Mouse (Mus musculus): ENCODE results near the gene Vsir. TPM values are rescaled to one million over a fixed set of nuclear protein-coding genes. Genes with fewer than 3 reads are reported as not detected.
A peak's percentile ranks its signal among the peaks of the same experiment; 100 is the strongest.

Gene Vsir
- total and polyA plus RNA-seq, 3 experiments, result 14.9 to 28.1 (median 20.9) TPM

- Histone ChIP-seq H3K27me3 (ENCODE audit: control insufficient read depth, insufficient read depth, low read length) (no peaks in the 10 kb centered on the region), H3K36me3 (ENCODE audit: control insufficient read depth, insufficient read depth, low read length) (no peaks in the 10 kb centered on the region), H3K4me1 (ENCODE audit: control insufficient read depth, insufficient read depth, low read length) (no peaks in the 10 kb centered on the region; the same call in 1 of the 2 replicates), H3K27ac (no peak overlapping the region; the same call in 1 of the 2 replicates), H3K9ac (ENCODE audit: low read depth, low read length) (no peak overlapping the region), H3K79me2 (replicated peaks; ENCODE audit: control insufficient read depth, insufficient read depth, low read length) (no peaks in the 10 kb centered on the region), H3K4me3 (no peak overlapping the region)
- intact Hi-C loops (cut with DNase I), result no loop called here
- WGBS, result 70% methylated on average over 10 of the region's 10 CpGs
- TF ChIP-seq POLR2A (IDR thresholded peaks at IDR 0.05; ENCODE audit: insufficient read depth, low read depth, low read length) (no peak), CTCF (IDR thresholded peaks at IDR 0.05) (peak; percentile 55)
- no peak for DNase-seq
Observed at GRCm38 (mm10) chr10:60398051-60398814, 51.6 kb downstream of the Vsir start.

DNA sequence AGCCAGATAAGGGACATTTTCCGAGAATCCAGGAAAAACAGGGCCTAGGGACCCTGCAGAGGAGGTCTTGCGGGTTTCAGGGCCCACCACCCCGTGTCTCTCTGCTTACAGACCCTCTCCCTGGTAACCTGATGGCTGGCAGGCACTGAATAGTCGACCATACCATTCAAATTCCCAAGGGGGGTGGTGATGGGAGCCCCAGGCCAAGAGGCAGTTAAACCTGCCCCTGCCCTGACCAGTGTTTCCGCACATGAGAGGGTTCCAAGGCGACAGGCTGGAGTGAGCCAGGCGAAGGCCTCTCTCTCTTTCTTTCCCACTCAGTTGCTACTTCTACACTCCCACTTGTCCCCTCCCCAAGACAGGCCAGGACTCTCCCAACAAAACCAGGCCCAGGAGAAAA lies 52.8 kb downstream of the Vsir start, which contains the start of gene Gm17455:
TSS of gene Gm17455 (plus strand) at position 278 of the 400 bp plus-strand sequence.
- intact Hi-C loops (cut with DNase I), result no loop called here
- H3K4me1 ChIP-seq (ENCODE audit: control insufficient read depth, insufficient read depth, low read length), result no peaks in the 10 kb centered on the region; the same call in 1 of the 2 replicates
- H3K9ac ChIP-seq (ENCODE audit: low read depth, low read length), result no peak within 1 kb of the TSS
- 80% methylated on average over 7 of the region's 7 CpGs for WGBS
- DNase-seq, result no peak
- H3K27ac ChIP-seq, result no peak within 1 kb of the TSS
- TF ChIP-seq POLR2A (IDR thresholded peaks at IDR 0.05; ENCODE audit: insufficient read depth, low read depth, low read length) (no peak), CTCF (IDR thresholded peaks at IDR 0.05) (no peak), EP300 (IDR thresholded peaks at IDR 0.05; ENCODE audit: insufficient read depth, low read depth, low read length) (no peak)
- no peak within 1 kb of the TSS for H3K4me3 ChIP-seq
- H3K36me3 ChIP-seq (ENCODE audit: control insufficient read depth, insufficient read depth, low read length), result no peaks in the 10 kb centered on the region
- no peaks in the 10 kb centered on the region for H3K27me3 ChIP-seq (ENCODE audit: control insufficient read depth, insufficient read depth, low read length)
- no peaks in the 10 kb centered on the region for H3K79me2 ChIP-seq (replicated peaks; ENCODE audit: control insufficient read depth, insufficient read depth, low read length)

- no peaks in the 10 kb centered on the region for H3K36me3 ChIP-seq (ENCODE audit: control insufficient read depth, insufficient read depth, low read length)
- TF ChIP-seq POLR2A (IDR thresholded peaks at IDR 0.05; ENCODE audit: insufficient read depth, low read depth, low read length) (no peak), CTCF (IDR thresholded peaks at IDR 0.05) (no peak), EP300 (IDR thresholded peaks at IDR 0.05; ENCODE audit: insufficient read depth, low read depth, low read length) (no peak)
- peaks cover 3% of the 10 kb centered on the region for H3K4me1 ChIP-seq (ENCODE audit: control insufficient read depth, insufficient read depth, low read length)
- H3K79me2 ChIP-seq (replicated peaks; ENCODE audit: control insufficient read depth, insufficient read depth, low read length), result no peaks in the 10 kb centered on the region
- no peak overlapping the region for H3K27ac ChIP-seq
- DNase-seq, result no peak
- intact Hi-C loops (cut with DNase I), result no loop called here
- 81% methylated on average over 11 of the region's 11 CpGs for WGBS
- no peaks in the 10 kb centered on the region for H3K27me3 ChIP-seq (ENCODE audit: control insufficient read depth, insufficient read depth, low read length)
- H3K9ac ChIP-seq (ENCODE audit: low read depth, low read length), result no peak overlapping the region
- no peak overlapping the region for H3K4me3 ChIP-seq
Observed at GRCm38 (mm10) chr10:60400507-60401295, 54.0 kb downstream of the Vsir start.

- no peak for TF ChIP-seq POLR2A (IDR thresholded peaks at IDR 0.05; ENCODE audit: insufficient read depth, low read depth, low read length)
- TF ChIP-seq CTCF (IDR thresholded peaks at IDR 0.05), result no peak
- no peak for TF ChIP-seq EP300 (IDR thresholded peaks at IDR 0.05; ENCODE audit: insufficient read depth, low read depth, low read length)
- no peak overlapping the region for H3K9ac ChIP-seq (ENCODE audit: low read depth, low read length)
Observed at GRCm38 (mm10) chr10:60405460-60406177, 59.0 kb downstream of the Vsir start.

GRCm38 (mm10) chr10:60407831-60408230 lies 61.2 kb downstream of the Vsir start:
- intact Hi-C loops (cut with DNase I), result loop anchor here (1.0 to 2.0 kb wide), 4 partner anchors 61 to 349 kb away; partner anchors contain the start of gene Vsir
- TF ChIP-seq POLR2A (IDR thresholded peaks at IDR 0.05; ENCODE audit: insufficient read depth, low read depth, low read length), result no peak
- TF ChIP-seq EP300 (IDR thresholded peaks at IDR 0.05; ENCODE audit: insufficient read depth, low read depth, low read length), result peak; percentile 87; the same call in 1 of the 2 replicates
- TF ChIP-seq CTCF (IDR thresholded peaks at IDR 0.05), result no peak

More at GRCm38 (mm10) chr10:60405460-60406177, 59.0 kb downstream of the Vsir start:
- H3K36me3 ChIP-seq (ENCODE audit: control insufficient read depth, insufficient read depth, low read length), result no peaks in the 10 kb centered on the region
- 31% methylated on average over 6 of the region's 7 CpGs for WGBS
- H3K27ac ChIP-seq, result no peak overlapping the region; the same call in 1 of the 2 replicates
- no peaks in the 10 kb centered on the region for H3K27me3 ChIP-seq (ENCODE audit: control insufficient read depth, insufficient read depth, low read length)
- intact Hi-C loops (cut with DNase I), result no loop called here
- H3K4me1 ChIP-seq (ENCODE audit: control insufficient read depth, insufficient read depth, low read length), result peaks cover 4% of the 10 kb centered on the region
- H3K79me2 ChIP-seq (replicated peaks; ENCODE audit: control insufficient read depth, insufficient read depth, low read length), result no peaks in the 10 kb centered on the region
- no peak overlapping the region for H3K4me3 ChIP-seq
- peak; percentile 38 to 50 for DNase-seq

More at GRCm38 (mm10) chr10:60407831-60408230, 61.2 kb downstream of the Vsir start:
- Histone ChIP-seq H3K4me3 (no peak overlapping the region), H3K36me3 (ENCODE audit: control insufficient read depth, insufficient read depth, low read length) (no peaks in the 10 kb centered on the region), H3K4me1 (ENCODE audit: control insufficient read depth, insufficient read depth, low read length) (peaks cover 4% of the 10 kb centered on the region), H3K79me2 (replicated peaks; ENCODE audit: control insufficient read depth, insufficient read depth, low read length) (no peaks in the 10 kb centered on the region), H3K27ac (no peak overlapping the region), H3K9ac (ENCODE audit: low read depth, low read length) (no peak overlapping the region), H3K27me3 (ENCODE audit: control insufficient read depth, insufficient read depth, low read length) (no peaks in the 10 kb centered on the region)
- WGBS, result 10% methylated on average over 5 of the region's 5 CpGs
- DNase-seq, result peak; percentile 60 to 78
